Mouse (Mus musculus) cerebellum, adult 2 months (tissue): ENCODE results near the gene Cacna2d2.

Experiments
- CTCF ChIP-seq: fragments of 200-500 bp; IDR thresholded peaks from 2 replicates; pipeline ENCODE4 v1.5.1; 2011; ENCODE audit warnings: low read depth, mild to moderate bottlenecking, control low read depth, low read length, moderate library complexity, borderline replicate concordance; ENCODE audit not compliant: insufficient read depth
- POLR2A ChIP-seq: fragments of 200-500 bp; IDR thresholded peaks from 2 replicates; pipeline ENCODE4 v1.6.1; 2011; ENCODE audit warnings: low read length, control low read depth, borderline replicate concordance; ENCODE audit not compliant: insufficient read depth

DNA sequence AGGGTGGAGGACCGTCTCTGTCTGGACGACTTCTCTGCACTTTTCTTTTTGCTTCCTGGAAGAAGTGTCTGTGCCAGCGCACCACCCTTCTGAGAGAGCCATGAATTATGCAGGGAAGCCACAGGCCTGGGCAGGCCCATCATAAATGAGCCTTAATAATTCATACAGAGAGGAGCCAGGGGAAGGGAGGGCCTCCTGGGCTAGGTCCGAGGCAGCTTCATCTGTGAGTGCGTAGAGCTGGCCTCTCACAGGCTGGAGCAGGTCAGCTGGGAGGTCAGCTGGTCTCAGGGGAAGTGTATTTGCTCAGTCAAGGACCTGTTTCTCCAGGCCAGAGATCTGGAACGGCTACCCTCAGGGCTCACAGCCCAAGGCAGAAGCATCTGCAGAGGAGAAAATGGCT is 17.7 kb downstream of the Cacna2d2 start:
- no peak for TF ChIP-seq CTCF
- TF ChIP-seq POLR2A = no peak
